In genomic region chr1:64681499-64681898, GRCm38 (mm10) we compare ENCODE assay signal across 14 mouse cellular contexts.
"Had no signal": no experiment of that assay in that cellular context is flagged by ENCODE, and none has a peak within 500 bp of the region (broad histone marks: within the 10 kb centered on the region; RNA-seq: fewer than 3 reads in every experiment).

No protein-coding gene starts in this region.

- H3K9me3 ChIP-seq: midbrain, embryonic 13.5 days; midbrain, embryonic 15.5 days; neural tube, embryonic 12.5 days; stomach, embryonic 15.5 days had no signal

- H3K27ac ChIP-seq: midbrain, embryonic 13.5 days; midbrain, embryonic 15.5 days; neural tube, embryonic 12.5 days; stomach, embryonic 15.5 days; stomach, postnatal 0 days had no signal

- H3K4me1 ChIP-seq: midbrain, embryonic 13.5 days; midbrain, embryonic 15.5 days; neural tube, embryonic 12.5 days; stomach, embryonic 15.5 days had no signal

- DNase-seq: lung, adult 18-20 months; lung, embryonic 14.5 days; lung, postnatal 10 days; lung, postnatal 4 days; right cerebral cortex, postnatal 14 days; thymus, adult 2 months; thymus, postnatal 14 days; thymus, postnatal 36 days had no signal

- H3K36me3 ChIP-seq: midbrain, embryonic 13.5 days; midbrain, embryonic 15.5 days; neural tube, embryonic 12.5 days; stomach, embryonic 15.5 days had no signal

- H3K4me2 ChIP-seq: lung, embryonic 14.5 days; midbrain, embryonic 11.5 days; midbrain, embryonic 13.5 days; midbrain, embryonic 15.5 days; neural tube, embryonic 12.5 days; stomach, embryonic 15.5 days had no signal

- ATAC-seq: midbrain, embryonic 13.5 days; midbrain, embryonic 15.5 days had no signal

- H3K4me3 ChIP-seq: midbrain, embryonic 13.5 days; midbrain, embryonic 15.5 days; neural tube, embryonic 12.5 days; stomach, embryonic 15.5 days had no signal

- H3K27me3 ChIP-seq: midbrain, embryonic 13.5 days; midbrain, embryonic 15.5 days; neural tube, embryonic 12.5 days; stomach, embryonic 15.5 days had no signal

- H3K9ac ChIP-seq: lung, embryonic 14.5 days; midbrain, embryonic 13.5 days; midbrain, embryonic 15.5 days; neural tube, embryonic 12.5 days; stomach, embryonic 15.5 days had no signal
